Mouse (Mus musculus) heart, embryonic 16.5 days (tissue): ENCODE measurements around the gene Me3. TPM values are rescaled to one million over a fixed set of nuclear protein-coding genes. Genes with fewer than 3 reads are reported as not detected.
A peak's percentile ranks its signal among the peaks of the same experiment; 100 is the strongest.

Experiments used
- ATAC-seq: fragments of 200-750 bp; cut with Nextera tagmentation; replicated peaks from 2 replicates; pipeline ENCODE4 v1.8.0; 2017; ENCODE audit warnings: moderate number of reproducible peaks; ENCODE audit not compliant: insufficient read depth, low FRiP score; ENCODE audit errors: extremely low read depth
- H3K27ac ChIP-seq: fragments of 300-500 bp; sonication (generic); 2 replicates; pipeline ENCODE4 v1.5.1; 2014; ENCODE audit warnings: mild to moderate bottlenecking, low read length, control low read depth, moderate library complexity
- H3K27me3 ChIP-seq: fragments of 300-500 bp; sonication (generic); 2 replicates; pipeline ENCODE4 v1.6.1; 2014; ENCODE audit warnings: low read length, mixed read lengths; ENCODE audit not compliant: control insufficient read depth, insufficient read depth
- H3K36me3 ChIP-seq: fragments of 300-500 bp; sonication (generic); 2 replicates; pipeline ENCODE4 v1.6.1; 2014; ENCODE audit not compliant: control insufficient read depth, insufficient read depth
- H3K4me1 ChIP-seq: fragments of 300-500 bp; sonication (generic); 2 replicates; pipeline ENCODE4 v1.6.1; 2014; ENCODE audit warnings: low read length, mixed read lengths; ENCODE audit not compliant: control insufficient read depth, insufficient read depth
- H3K4me2 ChIP-seq: fragments of 300-500 bp; sonication (generic); 2 replicates; pipeline ENCODE4 v1.6.1; 2014; ENCODE audit warnings: low read depth, mild to moderate bottlenecking, control low read depth, low read length
- H3K4me3 ChIP-seq: fragments of 300-500 bp; sonication (generic); 2 replicates; pipeline ENCODE4 v1.5.1; 2014; ENCODE audit warnings: mild to moderate bottlenecking, control low read depth, low read length
- H3K9ac ChIP-seq: fragments of 300-500 bp; sonication (generic); 2 replicates; pipeline ENCODE4 v1.6.1; 2014; ENCODE audit warnings: low read length, control low read depth
- H3K9me3 ChIP-seq: fragments of 300-500 bp; sonication (generic); replicated peaks from 2 replicates; pipeline ENCODE4 v1.6.1; 2016; ENCODE audit warnings: low read length; ENCODE audit not compliant: control insufficient read depth
- WGBS: fragments of 180-500 bp; shearing (Covaris S2); extraction: QIAGEN DNeasy Blood & Tissue Kit; methylation state at CpG from one replicate; pipeline ENCODE4 v1.1.7; 2014; 5-methylcytosine and 5-hydroxymethylcytosine counted together
- polyA plus RNA-seq: library from polyadenylated mRNA; unstranded; fragments of >200 nt; fragmentation: Nextera tagmentation; extraction: Ambion mirVana; gene quantifications from 2 replicates; pipeline ENCODE4 v1.2.1, GENCODE M21; 2015

The Me3 gene
- polyA plus RNA-seq, 1 experiment from 2014 or later: 10.8 TPM

- Histone ChIP-seq H3K4me2 (no peak overlapping the region), H3K27ac (peak overlapping the region; percentile 54), H3K9ac (no peak overlapping the region), H3K4me1 (peaks cover 2% of the 10 kb centered on the region; the same call in 1 of the 2 replicates), H3K9me3 (peaks cover 3% of the 10 kb centered on the region; the same call in 1 of the 2 replicates), H3K27me3 (no peaks in the 10 kb centered on the region), H3K4me3 (no peak overlapping the region), H3K36me3 (no peaks in the 10 kb centered on the region)
- ATAC-seq: no peak
- WGBS: 21% methylated on average over 2 of the region's 2 CpGs
These were observed 141.7 kb downstream of the Me3 start for GRCm38 (mm10) chr7:89773926-89774325.

- no peaks in the 10 kb centered on the region for H3K36me3 ChIP-seq
- H3K27me3 ChIP-seq: no peaks in the 10 kb centered on the region
- H3K9ac ChIP-seq: no peak overlapping the region
- H3K4me3 ChIP-seq: no peak overlapping the region
- peaks cover 3% of the 10 kb centered on the region; the same call in 1 of the 2 replicates for H3K9me3 ChIP-seq
- no peak overlapping the region for H3K27ac ChIP-seq
- ATAC-seq: no peak
- H3K4me2 ChIP-seq: no peak overlapping the region
- peaks cover 2% of the 10 kb centered on the region; the same call in 1 of the 2 replicates for H3K4me1 ChIP-seq
- 97% methylated on average over 2 of the region's 2 CpGs for WGBS
These were observed 143.7 kb downstream of the Me3 start for GRCm38 (mm10) chr7:89775848-89776247.

- no peak overlapping the region for H3K27ac ChIP-seq
- H3K27me3 ChIP-seq: no peaks in the 10 kb centered on the region
- H3K9ac ChIP-seq: no peak overlapping the region
- ATAC-seq: no peak
- no peaks in the 10 kb centered on the region for H3K36me3 ChIP-seq
- 82% methylated on average over 1 of the region's 1 CpGs for WGBS
- H3K4me1 ChIP-seq: peaks cover 6% of the 10 kb centered on the region
- H3K4me2 ChIP-seq: no peak overlapping the region
- H3K9me3 ChIP-seq: peaks cover 2% of the 10 kb centered on the region; the same call in 1 of the 2 replicates
- H3K4me3 ChIP-seq: no peak overlapping the region
These were observed 149.2 kb downstream of the Me3 start for GRCm38 (mm10) chr7:89781391-89781790.

GRCm38 (mm10) chr7:89787735-89788134 is 155.5 kb downstream of the Me3 start:
- no peak overlapping the region for H3K27ac ChIP-seq
- H3K9ac ChIP-seq: no peak overlapping the region
- H3K4me3 ChIP-seq: no peak overlapping the region
- no peaks in the 10 kb centered on the region; the same call in 1 of the 2 replicates for H3K27me3 ChIP-seq
- no peak for ATAC-seq
- peaks cover 1% of the 10 kb centered on the region for H3K4me1 ChIP-seq
- H3K36me3 ChIP-seq: no peaks in the 10 kb centered on the region
- WGBS: 84% methylated on average over 7 of the region's 7 CpGs
- H3K4me2 ChIP-seq: no peak overlapping the region
- no peaks in the 10 kb centered on the region for H3K9me3 ChIP-seq

GRCm38 (mm10) chr7:89792576-89792975 is 160.4 kb downstream of the Me3 start:
- Histone ChIP-seq H3K9ac (no peak overlapping the region), H3K36me3 (no peaks in the 10 kb centered on the region), H3K9me3 (no peaks in the 10 kb centered on the region), H3K4me1 (no peaks in the 10 kb centered on the region), H3K4me3 (no peak overlapping the region), H3K27me3 (no peaks in the 10 kb centered on the region; the same call in 1 of the 2 replicates), H3K27ac (no peak overlapping the region), H3K4me2 (no peak overlapping the region)
- no peak for ATAC-seq
- WGBS: 76% methylated on average over 1 of the region's 1 CpGs

- Histone ChIP-seq H3K9ac (no peak overlapping the region), H3K9me3 (no peaks in the 10 kb centered on the region), H3K36me3 (no peaks in the 10 kb centered on the region), H3K27me3 (no peaks in the 10 kb centered on the region; the same call in 1 of the 2 replicates), H3K4me1 (no peaks in the 10 kb centered on the region), H3K4me2 (no peak overlapping the region), H3K4me3 (no peak overlapping the region), H3K27ac (no peak overlapping the region)
- WGBS: 57% methylated on average over 3 of the region's 3 CpGs
- ATAC-seq: no peak
These were observed 163.2 kb downstream of the Me3 start for GRCm38 (mm10) chr7:89795366-89795765.

- Histone ChIP-seq H3K4me3 (no peak overlapping the region), H3K9me3 (no peaks in the 10 kb centered on the region), H3K4me1 (no peaks in the 10 kb centered on the region), H3K27me3 (no peaks in the 10 kb centered on the region; the same call in 1 of the 2 replicates), H3K36me3 (no peaks in the 10 kb centered on the region), H3K27ac (no peak overlapping the region), H3K4me2 (no peak overlapping the region), H3K9ac (no peak overlapping the region)
- WGBS: 43% methylated on average over 6 of the region's 6 CpGs
- no peak for ATAC-seq
These were observed 164.2 kb downstream of the Me3 start for GRCm38 (mm10) chr7:89796351-89796801.

GRCm38 (mm10) chr7:89798358-89799020 is 166.3 kb downstream of the Me3 start:
- no peaks in the 10 kb centered on the region for H3K9me3 ChIP-seq

GRCm38 (mm10) chr7:89802447-89802846 is 170.3 kb downstream of the Me3 start:
- Histone ChIP-seq H3K9ac (no peak overlapping the region), H3K27ac (no peak overlapping the region), H3K36me3 (no peaks in the 10 kb centered on the region), H3K9me3 (no peaks in the 10 kb centered on the region), H3K4me1 (no peaks in the 10 kb centered on the region), H3K4me2 (no peak overlapping the region), H3K4me3 (no peak overlapping the region), H3K27me3 (no peaks in the 10 kb centered on the region)
- ATAC-seq: no peak
- 61% methylated on average over 3 of the region's 3 CpGs for WGBS

More at GRCm38 (mm10) chr7:89798358-89799020, 166.3 kb downstream of the Me3 start:
- H3K4me1 ChIP-seq: no peaks in the 10 kb centered on the region
- no peak for ATAC-seq
- H3K4me2 ChIP-seq: no peak overlapping the region
- no peak overlapping the region for H3K4me3 ChIP-seq
- 68% methylated on average over 8 of the region's 8 CpGs for WGBS
- no peaks in the 10 kb centered on the region for H3K27me3 ChIP-seq
- no peaks in the 10 kb centered on the region for H3K36me3 ChIP-seq
- no peak overlapping the region for H3K9ac ChIP-seq
- H3K27ac ChIP-seq: no peak overlapping the region
